Mouse (Mus musculus) megakaryocyte, embryonic 14.5 days (primary cell): ENCODE data around the gene Siglech.

Experiments used
- FLI1 ChIP-seq: IDR thresholded peaks from 2 replicates; pipeline ENCODE4 v1.6.1; 2012; ENCODE audit warnings: low read length, inconsistent platforms, mixed read lengths
- GATA1 ChIP-seq: IDR thresholded peaks from 3 replicates; pipeline ENCODE4 v1.6.1; 2012; ENCODE audit warnings: mixed read lengths, low read length, inconsistent platforms, borderline replicate concordance

GRCm38 (mm10) chr7:55793952-55794603 lies 26.1 kb downstream of the Siglech start, which contains the start of gene Tubgcp5:
- TF ChIP-seq GATA1: no peak
- no peak for TF ChIP-seq FLI1
